Mouse (Mus musculus): ENCODE measurements at regions not wholly inside any gene's neighbourhood (a gene's known extent, or its start where the extent isn't known, plus 50 kb on each side); places are given as distances from the start of the nearest gene placed in this dataset.

- WGBS: 26% methylated on average over 9 of the region's 9 CpGs
- H3K36me3 ChIP-seq (ENCODE audit: control insufficient read depth, insufficient read depth, low read length): no peaks in the 10 kb centered on the region
- no peak overlapping the region for H3K4me2 ChIP-seq (ENCODE audit: low read length)
- H3K9ac ChIP-seq (ENCODE audit: low read depth, low read length): no peak overlapping the region
- no peaks in the 10 kb centered on the region for H3K9me3 ChIP-seq (replicated peaks; ENCODE audit: control insufficient read depth, low read length, poor library complexity, severe bottlenecking)
- peak; percentile 36; the same call in 1 of the 2 replicates for ATAC-seq
- no peak overlapping the region for H3K27ac ChIP-seq (ENCODE audit: low read length)
- no peaks in the 10 kb centered on the region for H3K4me1 ChIP-seq (ENCODE audit: control insufficient read depth, insufficient read depth, low read length)
- no peaks in the 10 kb centered on the region for H3K27me3 ChIP-seq (ENCODE audit: control insufficient read depth, insufficient read depth, low read depth, low read length)
- H3K4me3 ChIP-seq (ENCODE audit: low read depth, low read length): no peak overlapping the region
Measured at GRCm38 (mm10) chr4:84199181-84199656, 475.9 kb downstream of the Bnc2 start.

- Histone ChIP-seq H3K27me3 (ENCODE audit: control insufficient read depth, insufficient read depth, low read depth, low read length) (no peaks in the 10 kb centered on the region), H3K27ac (ENCODE audit: low read length) (no peak overlapping the region), H3K4me1 (ENCODE audit: control insufficient read depth, insufficient read depth, low read length) (no peaks in the 10 kb centered on the region), H3K36me3 (ENCODE audit: control insufficient read depth, insufficient read depth, low read length) (no peaks in the 10 kb centered on the region), H3K4me3 (ENCODE audit: low read depth, low read length) (no peak overlapping the region), H3K9ac (ENCODE audit: low read depth, low read length) (no peak overlapping the region), H3K9me3 (replicated peaks; ENCODE audit: control insufficient read depth, low read length, poor library complexity, severe bottlenecking) (no peaks in the 10 kb centered on the region), H3K4me2 (ENCODE audit: low read length) (no peak overlapping the region)
- WGBS: 56% methylated on average over 3 of the region's 3 CpGs
- ATAC-seq: no peak
Measured at GRCm38 (mm10) chr4:84201001-84201400, 474.1 kb downstream of the Bnc2 start.

- no peaks in the 10 kb centered on the region for H3K27me3 ChIP-seq (ENCODE audit: control insufficient read depth, insufficient read depth, low read depth, low read length)
- H3K27ac ChIP-seq (ENCODE audit: low read length): no peak overlapping the region
- H3K9me3 ChIP-seq (replicated peaks; ENCODE audit: control insufficient read depth, low read length, poor library complexity, severe bottlenecking): no peaks in the 10 kb centered on the region
- WGBS: 18% methylated on average over 2 of the region's 2 CpGs
- no peaks in the 10 kb centered on the region for H3K36me3 ChIP-seq (ENCODE audit: control insufficient read depth, insufficient read depth, low read length)
- no peaks in the 10 kb centered on the region for H3K4me1 ChIP-seq (ENCODE audit: control insufficient read depth, insufficient read depth, low read length)
- H3K4me3 ChIP-seq (ENCODE audit: low read depth, low read length): no peak overlapping the region
- ATAC-seq: no peak
- H3K4me2 ChIP-seq (ENCODE audit: low read length): no peak overlapping the region
- H3K9ac ChIP-seq (ENCODE audit: low read depth, low read length): no peak overlapping the region
Measured at GRCm38 (mm10) chr4:84202231-84202630, 472.8 kb downstream of the Bnc2 start.

DNA sequence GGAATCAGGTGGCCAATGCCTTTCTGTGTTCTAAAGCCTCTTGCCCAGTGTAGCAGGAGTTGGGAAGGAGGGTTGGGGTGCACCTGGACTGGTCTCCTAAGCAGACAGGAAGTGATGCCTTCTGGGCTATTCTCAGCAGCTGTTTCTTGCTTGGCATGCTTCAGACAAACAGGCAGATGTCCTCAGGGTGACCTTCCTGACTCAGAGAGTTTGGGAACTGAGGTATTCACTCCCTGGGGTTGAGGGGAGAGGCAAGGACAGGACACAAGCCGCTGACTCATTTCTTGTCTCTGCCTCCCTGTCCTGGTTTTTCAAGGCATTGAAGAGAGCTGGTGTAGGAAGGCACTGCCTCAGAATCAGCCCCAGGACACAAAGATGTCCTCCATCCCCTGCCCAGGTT is 471.4 kb downstream of the Bnc2 start:
- no peak overlapping the region for H3K4me3 ChIP-seq (ENCODE audit: low read depth, low read length)
- 80% methylated on average over 1 of the region's 1 CpGs for WGBS
- no peaks in the 10 kb centered on the region for H3K36me3 ChIP-seq (ENCODE audit: control insufficient read depth, insufficient read depth, low read length)
- no peaks in the 10 kb centered on the region for H3K4me1 ChIP-seq (ENCODE audit: control insufficient read depth, insufficient read depth, low read length)
- no peak overlapping the region for H3K4me2 ChIP-seq (ENCODE audit: low read length)
- no peak overlapping the region for H3K9ac ChIP-seq (ENCODE audit: low read depth, low read length)
- ATAC-seq: no peak
- no peaks in the 10 kb centered on the region for H3K27me3 ChIP-seq (ENCODE audit: control insufficient read depth, insufficient read depth, low read depth, low read length)
- H3K9me3 ChIP-seq (replicated peaks; ENCODE audit: control insufficient read depth, low read length, poor library complexity, severe bottlenecking): no peaks in the 10 kb centered on the region
- no peak overlapping the region for H3K27ac ChIP-seq (ENCODE audit: low read length)

DNA sequence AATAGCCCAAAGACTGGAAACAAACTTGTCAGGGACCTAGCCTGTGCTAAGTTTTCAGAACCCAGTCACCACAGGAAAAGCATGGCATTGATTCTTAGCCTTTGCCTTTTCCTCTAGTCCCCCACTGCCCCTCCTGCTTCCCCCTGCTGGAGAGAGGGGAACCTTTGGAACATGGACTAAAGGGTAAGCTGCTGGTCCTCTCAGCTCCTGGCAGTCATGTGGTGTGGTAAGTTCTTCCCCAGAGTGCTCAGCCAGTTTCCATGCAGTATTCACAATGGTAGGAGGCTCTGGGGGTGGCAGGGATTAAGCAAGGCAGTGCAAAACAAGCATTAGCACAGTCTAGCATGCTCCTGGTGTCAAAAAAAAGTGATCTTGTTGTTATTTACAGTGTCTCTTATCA is 470.3 kb downstream of the Bnc2 start:
- Histone ChIP-seq H3K9me3 (replicated peaks; ENCODE audit: control insufficient read depth, low read length, poor library complexity, severe bottlenecking) (no peaks in the 10 kb centered on the region), H3K4me3 (ENCODE audit: low read depth, low read length) (no peak overlapping the region), H3K27ac (ENCODE audit: low read length) (no peak overlapping the region), H3K36me3 (ENCODE audit: control insufficient read depth, insufficient read depth, low read length) (no peaks in the 10 kb centered on the region), H3K9ac (ENCODE audit: low read depth, low read length) (no peak overlapping the region), H3K4me2 (ENCODE audit: low read length) (no peak overlapping the region), H3K4me1 (ENCODE audit: control insufficient read depth, insufficient read depth, low read length) (no peaks in the 10 kb centered on the region), H3K27me3 (ENCODE audit: control insufficient read depth, insufficient read depth, low read depth, low read length) (no peaks in the 10 kb centered on the region)
- no peak for ATAC-seq

DNA sequence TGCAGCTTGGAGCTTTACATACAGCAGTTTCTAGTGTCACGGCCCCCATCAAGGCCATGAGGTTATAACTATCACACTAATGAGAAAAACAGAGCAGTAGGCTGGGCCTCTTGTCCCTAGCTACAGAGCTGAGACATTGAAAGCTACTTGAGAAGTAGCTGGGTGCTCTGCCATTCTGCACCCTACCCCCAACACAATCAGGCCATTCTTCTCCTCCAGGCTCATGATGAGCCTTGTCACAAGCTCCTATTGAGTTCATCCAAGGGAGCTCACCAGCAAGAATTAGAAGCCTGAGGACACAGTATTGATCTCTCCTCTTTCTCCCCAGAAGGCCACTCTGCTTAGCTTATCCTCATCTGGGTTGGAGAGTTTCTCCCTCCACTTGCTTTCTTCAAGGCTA is 466.9 kb downstream of the Bnc2 start:
- H3K9me3 ChIP-seq (replicated peaks; ENCODE audit: control insufficient read depth, low read length, poor library complexity, severe bottlenecking): no peaks in the 10 kb centered on the region
- no peak overlapping the region for H3K4me2 ChIP-seq (ENCODE audit: low read length)
- no peak overlapping the region for H3K4me3 ChIP-seq (ENCODE audit: low read depth, low read length)
- no peaks in the 10 kb centered on the region for H3K36me3 ChIP-seq (ENCODE audit: control insufficient read depth, insufficient read depth, low read length)
- H3K4me1 ChIP-seq (ENCODE audit: control insufficient read depth, insufficient read depth, low read length): 0 out of 2 replicates have a peak, but pooled peaks cover 3% of the 10 kb centered on the region
- H3K9ac ChIP-seq (ENCODE audit: low read depth, low read length): no peak overlapping the region
- no peak for ATAC-seq
- H3K27ac ChIP-seq (ENCODE audit: low read length): no peak overlapping the region
- 95% methylated on average over 1 of the region's 1 CpGs for whole genome bisulfite sequencing
- H3K27me3 ChIP-seq (ENCODE audit: control insufficient read depth, insufficient read depth, low read depth, low read length): no peaks in the 10 kb centered on the region

GRCm38 (mm10) chr4:84209538-84209937 is 465.5 kb downstream of the Bnc2 start:
- no peak for ATAC-seq
- 93% methylated on average over 2 of the region's 2 CpGs for WGBS
- no peak overlapping the region for H3K4me3 ChIP-seq (ENCODE audit: low read depth, low read length)
- H3K27ac ChIP-seq (ENCODE audit: low read length): no peak overlapping the region
- H3K27me3 ChIP-seq (ENCODE audit: control insufficient read depth, insufficient read depth, low read depth, low read length): no peaks in the 10 kb centered on the region
- H3K9me3 ChIP-seq (replicated peaks; ENCODE audit: control insufficient read depth, low read length, poor library complexity, severe bottlenecking): no peaks in the 10 kb centered on the region
- H3K4me1 ChIP-seq (ENCODE audit: control insufficient read depth, insufficient read depth, low read length): 0 out of 2 replicates have a peak, but pooled peaks cover 3% of the 10 kb centered on the region
- no peaks in the 10 kb centered on the region for H3K36me3 ChIP-seq (ENCODE audit: control insufficient read depth, insufficient read depth, low read length)
- no peak overlapping the region for H3K9ac ChIP-seq (ENCODE audit: low read depth, low read length)
- H3K4me2 ChIP-seq (ENCODE audit: low read length): no peak overlapping the region

DNA sequence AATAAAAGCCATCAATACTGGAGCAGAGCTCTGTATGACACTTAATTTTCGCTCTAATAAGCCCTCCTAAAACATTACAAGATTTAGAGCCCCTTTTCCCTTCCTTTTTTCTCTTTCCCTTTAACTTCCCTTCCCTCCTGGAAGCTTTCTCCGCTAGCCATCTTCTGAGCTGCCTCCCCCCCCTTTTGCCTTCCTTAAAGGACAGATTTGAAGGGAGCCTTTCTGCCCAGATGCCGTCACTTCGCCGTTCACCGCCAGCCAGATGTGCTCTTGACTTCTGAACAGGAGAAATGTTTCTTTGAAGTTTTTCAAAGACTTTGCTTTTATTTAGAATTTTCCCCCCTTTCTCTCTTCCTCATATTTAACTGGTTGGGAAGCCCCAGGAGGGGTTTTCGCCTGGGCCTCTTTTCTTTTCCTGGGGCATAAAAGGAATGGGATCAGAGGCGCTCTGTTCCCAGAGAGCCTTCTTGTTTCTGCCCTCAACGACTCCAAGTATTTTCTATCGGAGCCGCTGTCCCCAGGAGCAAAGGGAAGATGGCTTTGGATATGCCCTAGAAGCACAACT is 463.7 kb downstream of the Bnc2 start:
- 0 out of 2 replicates have a peak, but pooled peaks cover 3% of the 10 kb centered on the region for H3K4me1 ChIP-seq (ENCODE audit: control insufficient read depth, insufficient read depth, low read length)
- H3K27me3 ChIP-seq (ENCODE audit: control insufficient read depth, insufficient read depth, low read depth, low read length): no peaks in the 10 kb centered on the region
- no peaks in the 10 kb centered on the region for H3K9me3 ChIP-seq (replicated peaks; ENCODE audit: control insufficient read depth, low read length, poor library complexity, severe bottlenecking)
- ATAC-seq: no peak; the same call in 1 of the 2 replicates
- H3K4me2 ChIP-seq (ENCODE audit: low read length): no peak overlapping the region
- no peak overlapping the region for H3K9ac ChIP-seq (ENCODE audit: low read depth, low read length)
- 15% methylated on average over 11 of the region's 11 CpGs for WGBS
- no peak overlapping the region for H3K27ac ChIP-seq (ENCODE audit: low read length)
- no peak overlapping the region for H3K4me3 ChIP-seq (ENCODE audit: low read depth, low read length)
- H3K36me3 ChIP-seq (ENCODE audit: control insufficient read depth, insufficient read depth, low read length): no peaks in the 10 kb centered on the region

- Histone ChIP-seq H3K27me3 (ENCODE audit: control insufficient read depth, insufficient read depth, low read depth, low read length) (no peaks in the 10 kb centered on the region), H3K9me3 (replicated peaks; ENCODE audit: control insufficient read depth, low read length, poor library complexity, severe bottlenecking) (no peaks in the 10 kb centered on the region), H3K4me3 (ENCODE audit: low read depth, low read length) (no peak overlapping the region), H3K4me1 (ENCODE audit: control insufficient read depth, insufficient read depth, low read length) (0 out of 2 replicates have a peak, but pooled peaks cover 3% of the 10 kb centered on the region), H3K27ac (ENCODE audit: low read length) (no peak overlapping the region), H3K36me3 (ENCODE audit: control insufficient read depth, insufficient read depth, low read length) (no peaks in the 10 kb centered on the region), H3K4me2 (ENCODE audit: low read length) (no peak overlapping the region), H3K9ac (ENCODE audit: low read depth, low read length) (no peak overlapping the region)
- peak; percentile 54; the same call in 1 of the 2 replicates for ATAC-seq
- 52% methylated on average over 6 of the region's 6 CpGs for WGBS
Measured at GRCm38 (mm10) chr4:84212004-84212403, 463.1 kb downstream of the Bnc2 start.
